Mouse (Mus musculus) right cerebral cortex, postnatal 25 days (tissue): ENCODE data around the gene Rbx1.
A peak's percentile ranks its signal among the peaks of the same experiment; 100 is the strongest.

Experiments used
- DNase-seq: peaks from one replicate; pipeline ENCODE4 v3.0.0; 2022

Gene Rbx1

GRCm38 (mm10) chr15:81485483-81485882 is 19.4 kb downstream of the Rbx1 start:
- no peak for DNase-seq

- DNase-seq = no peak
These were observed 37.4 kb downstream of the Rbx1 start for GRCm38 (mm10) chr15:81503466-81503865.

- DNase-seq = no peak
These were observed 37.9 kb downstream of the Rbx1 start for GRCm38 (mm10) chr15:81503995-81504394.

DNA sequence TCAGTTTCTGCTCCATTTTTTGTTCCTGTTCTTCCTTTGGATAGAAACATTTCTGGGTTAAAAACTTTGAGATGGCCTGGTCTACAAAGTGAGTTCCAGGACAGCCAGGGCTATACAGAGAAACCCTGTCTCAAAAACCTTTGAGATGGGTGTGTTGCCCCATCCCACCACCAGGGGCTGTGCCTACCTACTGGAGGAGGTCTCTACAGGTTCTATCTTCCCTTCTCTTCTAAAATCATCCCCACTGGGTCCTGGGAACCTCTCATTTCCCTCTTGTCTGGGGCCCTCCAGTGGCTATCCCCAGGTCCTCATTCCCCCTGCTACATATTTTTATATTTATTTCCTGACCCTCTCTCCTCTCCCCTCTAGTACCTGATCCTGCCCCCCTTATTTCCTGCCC is 41.1 kb downstream of the Rbx1 start:
- DNase-seq = no peak

DNA sequence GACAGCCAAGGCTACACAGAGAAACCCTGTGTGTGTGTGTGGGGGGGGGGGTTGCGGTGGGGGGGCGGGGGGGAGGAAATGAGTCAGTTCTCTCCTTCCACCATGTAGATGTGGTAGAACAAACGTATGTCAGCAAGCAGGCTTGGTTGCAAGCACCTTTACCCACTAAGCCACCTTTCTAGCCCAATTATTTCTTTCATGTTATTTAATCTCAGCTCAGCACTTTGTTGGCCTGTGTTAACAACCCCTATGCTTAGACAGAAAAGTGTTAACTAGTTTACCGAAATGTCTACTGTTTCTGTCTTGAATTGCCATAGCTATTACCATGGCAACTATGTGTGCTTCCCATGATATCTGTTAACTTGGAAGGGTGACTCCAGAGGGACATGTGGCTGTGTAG is 44.5 kb downstream of the Rbx1 start:
- DNase-seq = no peak

DNA sequence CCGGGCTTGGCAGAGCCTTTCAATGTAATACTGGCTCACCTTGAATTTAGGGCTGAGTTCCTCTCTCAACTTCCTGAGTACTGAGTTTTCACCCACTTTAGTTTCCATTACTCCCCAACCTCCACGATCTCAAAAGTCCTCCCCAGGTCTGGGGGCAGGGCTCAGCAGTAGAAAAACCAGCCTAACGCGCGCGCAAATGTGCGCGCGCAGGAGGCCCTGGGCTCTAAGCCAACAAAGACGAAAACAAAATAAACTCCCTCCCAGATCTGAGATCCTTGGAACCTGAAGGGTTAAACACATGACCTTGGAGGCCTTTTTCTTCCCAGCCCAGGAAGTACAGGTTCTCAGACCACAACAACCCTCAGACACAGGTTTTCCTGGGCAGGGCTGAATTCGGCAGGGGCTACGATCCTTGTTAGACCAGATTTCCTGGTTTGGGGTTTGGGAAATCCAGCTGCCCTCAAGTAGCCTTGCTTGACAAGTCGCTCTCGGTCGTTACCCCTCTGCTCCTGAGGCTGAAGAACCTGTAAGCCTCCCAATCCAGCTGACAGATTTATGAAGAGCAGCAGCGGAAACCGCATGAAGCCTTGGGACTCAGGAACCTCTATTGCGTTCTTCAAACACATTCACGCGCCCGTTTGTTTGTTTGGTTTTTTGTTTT is 45.6 kb downstream of the Rbx1 start:
- DNase-seq = no peak

GRCm38 (mm10) chr15:81514111-81514971 is 48.2 kb downstream of the Rbx1 start:
- peak; percentile 53 for DNase-seq

DNA sequence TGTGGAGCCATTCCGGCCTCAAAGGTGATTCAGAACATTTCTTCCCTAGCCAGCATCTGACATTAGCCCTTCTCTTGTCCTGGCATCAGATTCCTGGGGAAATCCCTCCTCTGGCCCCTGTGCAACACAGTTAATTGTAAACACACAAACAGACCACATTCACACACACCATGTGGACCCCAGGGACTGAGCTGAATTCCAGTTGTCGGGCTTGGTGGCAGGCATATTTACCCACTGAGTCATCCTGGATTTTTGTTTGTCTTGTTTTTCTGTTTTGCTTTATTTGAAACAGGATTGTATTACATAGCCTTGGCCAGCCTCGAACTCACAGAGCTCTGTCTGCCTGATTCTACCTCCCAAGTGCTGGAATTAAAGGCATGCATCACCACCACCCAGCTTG is 49.1 kb downstream of the Rbx1 start:
- DNase-seq = no peak

GRCm38 (mm10) chr15:81518031-81518430 is 51.9 kb downstream of the Rbx1 start:
- no peak for DNase-seq

GRCm38 (mm10) chr15:81518761-81519160 is 52.7 kb downstream of the Rbx1 start:
- no peak for DNase-seq

DNA sequence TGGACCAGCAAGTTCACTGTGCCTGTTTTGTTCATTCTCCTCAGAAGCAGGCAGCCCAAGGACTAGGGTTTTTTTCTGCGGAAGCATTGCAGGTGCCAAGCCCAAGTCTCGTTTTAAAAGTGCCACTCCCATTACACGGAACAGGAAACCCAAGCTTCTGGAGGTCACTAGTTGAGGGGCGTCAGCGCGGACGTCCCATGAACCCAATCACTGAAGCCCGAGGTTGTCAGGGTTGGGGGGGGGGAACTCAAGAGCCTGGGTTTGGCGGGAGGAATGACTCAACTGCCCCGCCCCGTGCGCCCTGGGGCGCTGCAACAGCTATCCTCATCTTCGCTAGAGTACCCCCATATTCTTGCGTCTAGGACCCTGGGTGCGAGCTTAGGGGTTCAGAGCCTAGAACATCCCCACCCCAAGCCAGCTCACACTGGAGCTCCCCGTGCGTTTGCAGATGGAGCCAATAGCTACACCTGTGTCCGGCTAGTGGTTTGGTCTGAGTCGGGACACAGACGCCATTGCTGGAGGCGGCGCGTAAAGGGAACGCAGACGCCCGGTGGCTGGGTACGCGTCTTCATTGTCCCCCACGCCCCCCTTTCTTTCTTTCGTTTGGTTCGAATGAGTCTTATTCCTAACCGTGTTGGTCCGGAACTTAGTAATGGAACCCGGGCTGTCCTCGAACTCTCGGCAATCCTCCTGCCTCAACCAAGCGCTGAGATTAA is 56.1 kb downstream of the Rbx1 start:
- DNase-seq = peak; percentile 17

- DNase-seq = no peak
These were observed 56.7 kb downstream of the Rbx1 start for GRCm38 (mm10) chr15:81522761-81523168.

DNA sequence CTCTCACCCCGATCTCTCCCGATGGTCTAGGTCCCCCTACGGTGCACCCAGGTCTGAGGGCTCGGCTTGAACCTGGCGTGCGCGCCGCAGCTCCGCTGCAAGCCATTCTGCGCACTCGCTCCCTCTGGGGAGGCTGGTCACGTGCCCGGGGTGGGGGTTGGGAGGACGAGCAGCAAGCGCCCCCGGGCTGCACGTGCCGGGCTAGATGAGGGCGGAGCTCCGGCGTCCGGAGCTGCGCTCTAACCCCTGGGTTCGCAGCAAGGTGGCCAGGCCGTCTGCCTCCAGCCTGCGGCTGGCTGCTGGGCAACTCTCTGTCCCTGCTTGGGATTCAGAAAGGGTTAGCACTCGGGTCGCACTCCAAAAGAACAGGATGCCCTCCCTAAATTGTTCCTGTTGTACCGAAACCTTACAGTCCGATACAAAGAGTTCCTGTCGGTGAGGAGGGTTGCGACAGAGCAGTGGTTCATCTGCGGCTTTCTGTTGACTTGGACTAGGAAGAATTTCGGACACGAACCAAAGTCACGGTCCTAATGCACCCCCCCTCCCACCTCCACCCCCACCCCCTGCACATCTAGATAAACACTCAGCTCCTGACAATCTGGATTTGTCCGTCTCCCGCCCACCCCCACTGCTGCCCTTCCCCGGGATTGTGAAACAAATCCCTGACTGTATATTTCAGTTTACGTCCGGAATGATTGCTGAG is 57.2 kb downstream of the Rbx1 start:
- peak; percentile 91 for DNase-seq

DNA sequence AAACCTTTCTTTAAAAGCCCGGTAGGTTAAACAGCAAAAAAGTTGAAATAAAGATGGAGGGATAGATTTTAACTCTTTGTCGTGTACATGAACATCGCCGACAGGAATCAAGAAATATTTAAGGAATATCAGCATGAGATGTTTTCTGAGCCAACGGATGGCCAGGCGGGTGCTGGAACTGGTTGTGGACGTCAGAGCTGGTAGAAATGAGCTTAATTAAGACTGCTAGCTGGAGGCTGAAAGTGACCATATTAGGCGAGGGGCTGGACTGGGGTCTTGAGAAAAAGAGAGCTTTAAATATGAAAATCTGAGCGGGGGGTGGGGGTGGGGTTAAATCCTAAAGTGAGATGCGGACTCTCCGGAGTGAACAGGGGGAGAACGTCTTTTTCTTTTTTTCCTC is 57.8 kb downstream of the Rbx1 start:
- DNase-seq = no peak
